Mouse (Mus musculus) granulocyte monocyte progenitor cell, adult 5-6 weeks (primary cell): ENCODE measurements around the gene Ccdc183. TPM values are rescaled to one million over a fixed set of nuclear protein-coding genes. Genes with fewer than 3 reads are reported as not detected.

ENCODE experiments used
- ATAC-seq: replicated peaks from 2 replicates; pipeline ENCODE4 v1.8.0; 2016; ENCODE audit warnings: mild to moderate bottlenecking, moderate TSS enrichment, inconsistent platforms; ENCODE audit not compliant: poor library complexity, severe bottlenecking
- total RNA-seq, 2 experiments: library from RNA; stranded (forward) in 1 of 2; stranded (reverse) in 1 of 2; fragments of 200-712, 200-1000 nt in 1 of 2; fragments of >200 nt in 1 of 2; fragmentation: Nextera tagmentation in 1 of 2; gene quantifications; 2 replicates each; pipeline ENCODE4 v1.2.3; 2014 to 2017

Gene Ccdc183
- total RNA-seq, 2 experiments from 2014 or later = not detected

DNA sequence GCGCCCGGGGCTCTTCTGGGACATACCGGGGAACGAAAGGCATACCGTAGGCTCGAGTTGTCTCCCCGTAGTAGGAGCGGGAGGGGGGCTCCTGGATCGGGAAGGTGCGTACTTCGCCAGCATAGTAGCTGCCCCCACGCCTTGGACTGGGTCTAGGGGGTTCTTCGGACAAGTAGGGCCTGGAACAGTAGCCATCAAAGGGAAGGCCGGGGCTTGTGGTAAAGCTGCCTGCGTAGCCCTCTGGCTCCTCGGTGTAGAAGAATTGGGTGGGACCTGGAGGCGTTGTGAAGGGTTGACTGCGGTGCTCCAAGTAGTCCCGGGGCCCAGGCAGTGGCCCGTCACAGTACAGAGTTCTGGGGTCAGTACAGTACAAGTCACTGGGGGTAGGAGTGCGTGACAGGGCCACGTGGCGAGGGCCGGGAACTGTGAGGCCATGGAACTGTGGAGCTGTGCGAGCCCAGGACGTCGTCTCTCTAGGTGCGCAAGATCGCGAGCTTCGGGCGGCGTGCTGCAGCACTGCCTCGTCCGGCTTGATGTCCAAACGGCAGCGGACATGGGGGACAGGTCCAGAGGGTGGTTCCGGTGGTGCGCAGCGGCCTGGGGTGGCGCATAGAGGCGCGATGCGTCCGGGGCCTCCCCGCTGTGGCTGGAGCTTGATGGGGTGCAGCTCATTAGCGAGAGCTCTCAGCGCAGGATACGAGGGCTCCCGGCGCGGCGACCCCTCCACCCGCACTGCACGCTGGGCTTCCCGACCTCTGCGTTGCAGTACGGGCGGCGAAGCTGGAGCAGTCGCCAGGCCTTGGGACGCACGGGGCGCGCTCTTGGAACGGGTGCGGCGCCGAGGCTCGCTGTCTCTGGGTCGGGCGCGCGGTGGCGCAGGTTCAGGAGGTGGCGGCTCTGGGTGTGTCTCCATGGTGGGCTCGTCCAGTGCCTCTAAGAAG is 38.4 kb downstream of the Ccdc183 start:
- no peak for ATAC-seq

DNA sequence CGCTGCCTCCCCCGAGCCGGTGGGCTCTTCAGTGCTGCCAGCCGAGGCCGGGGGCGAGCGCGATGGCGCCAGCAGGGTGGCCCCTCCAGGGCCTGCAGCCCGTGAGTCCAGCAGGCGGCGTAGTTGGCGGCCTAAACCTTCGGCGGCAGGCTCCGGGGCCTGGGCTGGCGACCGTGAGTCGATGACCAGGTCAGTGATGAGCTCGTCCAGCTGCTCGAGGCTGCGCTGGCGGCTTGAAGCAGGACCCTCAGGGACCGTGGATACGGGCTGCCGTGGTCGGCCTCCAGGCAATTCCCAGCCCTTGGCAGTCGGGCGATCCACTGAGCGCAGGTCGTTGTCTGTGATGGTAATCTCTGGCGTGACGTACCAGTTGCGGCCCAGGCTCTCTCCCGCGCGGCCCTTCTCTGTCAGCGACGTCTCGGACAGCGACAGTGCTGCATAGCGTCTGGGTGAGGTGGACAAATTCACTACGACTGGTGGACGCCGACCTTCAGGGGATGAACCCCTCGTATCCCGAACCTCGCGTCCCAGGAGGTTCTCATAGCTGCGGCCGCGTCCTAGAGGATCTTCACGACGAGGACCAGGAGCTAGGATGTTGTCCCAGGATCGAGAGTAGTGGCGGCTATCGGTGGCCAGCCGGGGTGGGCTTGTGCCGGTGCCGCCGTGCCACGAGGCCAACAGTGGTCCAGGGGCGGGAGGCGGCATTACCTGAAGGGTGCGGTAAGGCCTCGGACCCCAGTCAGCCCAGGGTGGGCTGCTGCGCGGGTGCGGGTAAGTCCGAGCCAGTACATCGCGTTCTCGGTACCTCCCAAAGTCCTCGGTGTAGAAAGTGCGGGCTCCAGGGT is 39.3 kb downstream of the Ccdc183 start:
- no peak for ATAC-seq

DNA sequence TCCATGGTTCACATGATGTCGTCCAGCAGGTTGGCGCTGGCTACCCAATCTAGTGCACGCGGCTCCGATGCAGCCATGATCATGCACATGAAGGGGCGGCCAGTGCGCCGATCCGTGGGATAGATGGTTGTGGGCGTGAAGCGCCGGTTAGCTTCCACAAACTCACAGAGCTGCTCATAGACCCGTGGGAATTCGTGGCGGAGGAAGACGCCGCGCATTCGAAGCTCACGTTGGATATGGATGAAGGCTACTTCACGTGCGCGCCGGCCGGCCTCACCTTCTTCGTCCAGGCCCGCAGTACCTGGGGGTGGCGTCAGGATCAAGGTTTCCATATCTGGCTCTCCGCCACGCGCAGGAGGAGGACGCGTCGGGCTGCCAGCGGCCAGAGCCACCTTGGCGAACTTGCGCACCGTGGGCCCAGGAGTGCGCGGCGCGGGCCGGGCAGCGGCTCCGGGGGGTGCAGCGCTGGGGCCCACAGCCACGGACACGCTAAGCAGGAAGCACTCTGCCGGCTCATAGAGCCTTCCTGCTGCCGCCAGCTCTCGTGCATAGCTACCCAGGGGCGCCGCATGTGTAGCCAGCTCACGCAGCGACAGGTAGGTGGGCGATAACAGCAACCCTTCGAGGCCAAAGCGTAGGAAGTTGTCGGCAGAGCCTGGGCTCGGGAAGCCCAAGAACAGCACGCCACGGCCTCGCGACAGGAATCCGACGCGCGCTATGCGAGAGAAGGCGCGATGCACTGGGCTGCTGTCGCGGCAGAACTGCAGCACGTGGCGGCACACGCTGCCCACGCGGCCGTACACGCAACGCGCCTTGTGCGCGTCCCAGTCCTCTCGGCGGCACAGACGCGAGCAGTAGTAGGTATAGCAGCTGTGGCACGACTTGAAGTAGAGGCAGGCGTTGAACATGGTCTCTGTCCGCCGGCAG is 40.2 kb downstream of the Ccdc183 start:
- no peak for ATAC-seq

DNA sequence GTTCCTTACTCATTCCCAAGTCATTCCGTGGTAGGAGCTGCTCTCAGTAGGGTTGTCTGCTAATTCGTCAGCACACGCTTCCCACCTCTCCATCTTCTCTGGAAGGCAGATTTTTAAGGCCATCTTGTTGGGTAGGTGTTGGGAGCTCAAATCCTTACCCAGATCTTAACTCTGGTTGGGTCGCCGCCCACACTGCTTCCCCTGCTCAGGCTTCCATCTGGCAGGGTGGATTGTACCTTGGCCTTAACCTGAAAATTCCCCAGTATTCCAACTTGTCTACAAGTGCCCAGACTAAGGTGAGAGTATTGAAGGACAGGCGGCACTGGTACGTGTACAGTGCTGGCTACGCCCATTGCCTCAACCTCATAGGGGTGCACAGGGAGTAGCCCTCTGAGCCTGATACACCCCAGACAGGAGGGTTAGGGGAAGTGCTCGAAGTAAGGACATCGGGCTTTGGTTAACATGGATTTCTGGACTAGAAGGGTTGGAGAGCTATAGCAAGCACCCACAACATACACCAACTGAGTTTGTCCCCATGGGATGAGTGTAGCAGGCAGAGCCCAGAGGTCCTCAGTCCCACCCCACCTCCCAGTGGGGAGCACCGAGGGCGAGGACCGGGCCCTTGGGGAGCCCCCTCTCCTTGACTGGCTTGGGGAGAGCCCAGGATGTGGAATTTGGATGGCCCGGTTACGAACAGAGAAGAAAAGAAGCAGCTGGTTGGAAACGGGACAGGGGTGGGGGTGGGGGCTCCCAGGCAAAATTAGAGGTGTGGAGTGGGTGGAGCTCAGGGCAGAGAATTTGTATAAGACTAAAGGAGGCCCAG is 41.2 kb downstream of the Ccdc183 start:
- ATAC-seq = no peak

DNA sequence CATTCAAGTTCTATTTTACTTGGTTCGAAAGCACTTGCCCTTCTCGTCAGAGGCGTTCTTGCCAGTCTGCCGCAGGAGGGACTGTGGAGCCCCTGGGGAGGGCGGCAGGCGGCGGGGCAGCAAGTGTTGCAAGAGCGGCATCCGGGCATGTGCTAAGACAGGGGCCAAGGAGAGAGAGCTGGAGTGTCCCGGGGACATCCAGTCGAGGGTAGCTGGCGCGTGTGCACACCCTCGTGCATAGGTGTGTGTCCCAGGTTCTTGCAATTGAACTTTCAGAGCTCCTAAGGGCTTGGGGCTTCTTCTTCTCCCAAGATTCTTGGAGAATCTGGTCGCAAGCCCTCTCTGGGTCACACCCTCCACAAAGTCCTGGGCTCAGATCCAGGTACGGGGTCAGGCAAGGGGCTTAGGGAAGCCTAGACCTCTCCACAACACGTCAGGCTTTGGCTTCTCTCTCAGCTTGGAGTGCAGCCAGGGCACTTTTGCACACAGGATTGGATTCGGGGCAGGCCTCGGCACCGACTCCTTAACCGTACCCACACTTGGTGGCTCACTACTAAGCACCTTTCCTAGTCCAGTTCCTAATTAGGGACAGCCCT is 41.9 kb downstream of the Ccdc183 start:
- ATAC-seq = peak; percentile 43

DNA sequence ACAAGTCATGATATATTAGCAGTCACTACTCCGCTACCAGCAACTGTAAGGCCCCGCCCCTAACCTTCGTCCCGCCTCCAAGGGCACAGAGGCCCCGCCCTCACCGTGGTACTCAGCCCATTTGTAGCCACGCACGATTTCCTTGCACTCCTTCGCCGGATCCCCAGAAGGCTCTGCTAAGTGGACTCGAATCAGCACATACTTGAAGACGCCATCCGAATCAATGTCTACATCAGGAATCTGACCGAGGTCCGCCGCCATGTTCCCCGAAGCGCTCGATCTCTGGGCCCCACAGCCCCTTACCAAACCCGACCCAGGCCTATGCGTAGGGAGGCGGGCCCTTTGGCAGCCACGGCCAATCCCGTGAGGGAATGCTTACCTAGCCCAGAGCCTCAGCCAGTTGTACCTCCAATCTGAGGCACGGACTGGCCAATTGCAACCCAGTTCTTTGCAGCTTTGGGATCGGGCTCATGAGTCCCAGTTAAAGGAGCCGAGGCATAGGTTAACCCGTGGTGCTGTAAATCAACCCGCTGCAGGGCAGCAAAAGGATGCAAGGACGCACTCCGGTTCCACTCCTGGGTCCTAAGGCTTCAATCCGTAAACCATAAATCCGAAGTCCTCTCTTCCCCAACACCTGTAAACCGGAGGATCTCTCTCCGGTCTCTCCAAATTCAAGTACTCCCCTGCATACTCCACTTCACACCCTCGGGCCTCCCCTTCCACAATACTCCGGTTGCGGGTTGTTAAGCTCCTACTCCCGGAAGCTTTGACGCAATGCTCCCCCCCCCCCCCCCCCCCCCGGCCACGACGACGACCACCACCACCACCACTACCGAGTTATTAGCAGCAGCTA is 42.7 kb downstream of the Ccdc183 start, which contains the start of the genes Mamdc4 and Phpt1:
Gene Mamdc4, minus strand, starts transcription at position 267 of the 853 bp plus-strand sequence.
Gene Phpt1, minus strand, starts transcription at position 646 of the 853 bp plus-strand sequence.
- peak; percentile 80 for ATAC-seq

DNA sequence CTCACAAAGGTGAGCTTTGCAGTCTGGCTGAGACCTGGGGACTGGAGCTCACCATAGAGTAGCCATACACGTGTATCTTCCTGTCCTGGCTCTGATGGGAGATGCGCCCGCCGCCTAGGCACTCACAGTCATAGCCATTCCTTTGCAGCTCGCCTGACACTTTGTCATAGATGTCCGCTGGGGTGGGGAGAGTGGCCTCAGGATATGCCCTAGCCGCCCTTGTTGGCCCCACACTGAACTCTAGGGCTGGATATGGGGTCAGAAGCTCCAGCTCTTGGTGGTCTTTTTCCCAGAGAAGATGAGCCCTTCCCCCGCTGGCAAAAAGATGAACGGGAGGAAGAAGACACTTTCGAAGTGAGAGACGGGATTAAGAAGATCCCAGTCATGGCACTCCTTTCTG is 43.3 kb downstream of the Ccdc183 start:
- ATAC-seq = no peak

DNA sequence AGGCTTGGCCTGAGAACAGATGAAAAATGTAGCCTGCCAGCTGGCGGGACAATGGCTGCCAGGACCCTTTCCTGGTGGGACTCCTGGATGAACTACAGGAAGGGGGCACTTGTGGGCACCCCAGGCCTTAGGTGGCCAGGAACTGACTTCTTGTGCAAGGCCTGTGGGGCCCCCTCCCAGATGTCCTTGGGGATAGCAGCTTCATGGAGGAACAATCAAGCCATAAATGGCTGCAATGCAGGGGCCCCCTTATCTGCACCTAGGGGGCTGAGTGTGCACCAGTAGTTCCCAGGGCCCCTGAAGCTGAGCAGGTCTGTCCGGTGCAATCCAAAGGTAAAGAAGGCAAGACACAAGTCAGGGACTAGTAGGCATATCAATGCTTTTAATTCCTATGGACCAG is 44.4 kb downstream of the Ccdc183 start:
- ATAC-seq = no peak

DNA sequence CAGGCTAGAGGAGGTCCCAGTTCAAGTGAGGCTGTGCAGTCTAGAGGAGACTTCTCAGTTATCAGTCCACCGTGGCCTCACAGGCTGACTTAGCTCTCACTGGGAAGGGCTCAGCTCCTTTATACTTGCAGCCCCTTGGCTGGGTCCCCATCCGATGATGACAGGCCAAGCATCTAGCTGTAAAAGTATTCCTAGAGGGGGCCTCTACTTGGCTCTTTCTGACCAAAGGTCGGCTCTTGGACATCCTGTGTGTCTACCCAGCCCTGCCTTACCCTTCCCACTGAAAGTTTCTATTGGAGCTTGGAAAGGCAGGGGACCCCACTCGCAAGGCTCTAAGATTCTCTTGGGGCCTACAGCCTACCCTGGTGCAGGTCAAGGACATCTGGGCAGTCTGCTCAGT is 46.3 kb downstream of the Ccdc183 start:
- no peak for ATAC-seq

DNA sequence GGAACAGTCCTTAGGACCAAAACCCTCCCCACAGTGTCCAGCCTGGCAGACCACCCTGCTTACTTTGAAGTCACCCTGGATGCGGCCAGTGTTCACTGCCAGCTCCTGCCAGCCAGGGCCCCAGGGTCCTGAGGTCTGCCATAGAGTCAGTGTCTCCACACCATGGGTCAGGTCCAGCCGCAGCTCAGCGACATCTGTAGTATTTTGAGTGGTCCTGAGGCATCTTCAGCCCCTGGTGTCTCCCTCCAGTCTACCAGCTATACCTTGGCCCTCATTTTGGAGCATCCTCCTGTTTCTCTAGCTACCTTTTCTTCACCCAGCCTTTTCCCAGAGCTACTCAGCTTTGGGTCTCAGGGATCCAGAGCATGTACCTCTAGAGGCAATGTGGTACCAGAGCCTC is 48.2 kb downstream of the Ccdc183 start:
- ATAC-seq = no peak

DNA sequence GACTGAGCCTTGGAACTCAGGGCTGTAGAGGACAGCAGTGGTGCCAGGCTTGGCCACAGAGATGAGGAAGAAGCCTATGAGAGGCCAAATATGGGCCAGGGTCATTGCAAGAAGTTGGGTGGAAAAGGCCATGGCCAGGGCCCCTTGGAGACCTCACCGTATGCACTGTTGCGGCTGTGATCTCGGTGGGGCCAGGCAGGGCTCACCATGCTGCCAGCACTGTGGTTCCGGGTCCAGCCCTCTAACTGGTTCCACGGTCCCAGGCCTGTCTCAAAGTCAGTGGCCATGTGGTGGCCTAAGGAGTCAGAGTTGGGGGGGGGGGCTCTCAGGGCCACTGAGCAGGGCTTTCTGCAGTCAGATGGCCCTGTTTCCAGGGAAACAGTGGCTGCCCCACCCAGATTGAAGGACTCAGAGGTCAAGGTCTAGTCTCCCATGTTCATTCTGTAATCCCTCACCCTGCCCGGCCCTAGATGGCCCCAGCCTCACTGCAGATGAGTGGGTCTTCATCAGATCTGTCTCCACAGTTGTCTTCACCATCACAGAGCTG is 48.9 kb downstream of the Ccdc183 start:
- ATAC-seq = no peak

DNA sequence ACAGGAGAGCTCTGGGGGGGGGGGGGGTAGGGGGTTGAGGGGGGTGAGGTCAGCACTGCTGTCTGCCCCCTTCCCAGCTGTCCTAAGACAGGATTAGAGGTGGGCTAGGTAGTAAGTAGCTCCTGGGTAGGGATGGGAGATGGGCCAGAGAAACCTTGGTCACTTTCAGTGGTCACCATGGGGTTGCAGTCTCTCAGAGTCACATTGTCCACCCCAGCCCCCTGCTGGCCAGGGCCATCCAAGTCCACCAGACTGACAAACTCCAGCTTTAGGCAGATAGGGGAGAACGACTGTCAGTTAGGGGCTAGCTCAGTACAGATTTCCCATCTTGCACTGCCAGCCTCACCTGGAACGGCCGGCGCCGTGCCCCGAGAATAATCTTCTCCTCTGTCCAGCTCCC is 50.9 kb downstream of the Ccdc183 start:
- ATAC-seq = no peak

DNA sequence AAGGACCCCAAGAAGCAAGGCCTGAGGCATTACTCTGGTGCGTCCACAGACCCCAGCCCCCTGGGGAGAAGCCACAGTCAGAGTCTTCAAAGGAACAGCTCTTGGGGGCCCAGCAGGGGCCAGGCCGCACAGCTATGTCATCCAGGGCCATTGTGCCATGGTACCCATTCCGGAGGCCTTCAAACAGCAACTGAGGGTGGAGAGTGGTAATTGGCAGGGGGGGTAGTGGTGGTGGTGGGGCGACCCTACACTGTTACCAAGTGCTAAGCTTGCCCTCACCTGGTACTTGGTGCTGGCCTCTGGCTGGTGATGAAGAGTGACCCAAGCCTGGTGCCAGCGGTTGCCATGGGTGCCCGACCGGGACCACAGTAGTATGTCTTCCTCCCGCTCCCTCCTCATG is 51.7 kb downstream of the Ccdc183 start:
- ATAC-seq = no peak

DNA sequence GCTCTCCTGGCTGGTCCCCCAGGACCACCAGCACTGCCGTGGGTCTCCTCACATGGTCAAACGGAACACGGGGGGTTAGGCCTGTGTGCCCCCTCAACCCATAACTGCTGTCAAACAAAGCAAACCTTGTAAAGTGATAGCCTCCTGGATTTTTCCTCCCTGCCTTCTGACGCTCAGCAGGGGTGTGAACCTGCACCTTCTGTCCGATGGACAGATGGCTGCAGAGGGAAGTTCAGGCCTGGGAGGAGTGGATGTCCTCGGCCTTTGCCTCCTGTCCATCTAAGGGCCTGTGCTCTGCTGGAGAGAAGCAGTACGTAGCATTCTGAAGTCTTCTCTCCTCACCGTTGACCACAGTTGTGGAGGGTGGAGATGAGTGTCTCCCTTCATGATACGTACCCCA is 55.5 kb downstream of the Ccdc183 start:
- ATAC-seq = no peak

DNA sequence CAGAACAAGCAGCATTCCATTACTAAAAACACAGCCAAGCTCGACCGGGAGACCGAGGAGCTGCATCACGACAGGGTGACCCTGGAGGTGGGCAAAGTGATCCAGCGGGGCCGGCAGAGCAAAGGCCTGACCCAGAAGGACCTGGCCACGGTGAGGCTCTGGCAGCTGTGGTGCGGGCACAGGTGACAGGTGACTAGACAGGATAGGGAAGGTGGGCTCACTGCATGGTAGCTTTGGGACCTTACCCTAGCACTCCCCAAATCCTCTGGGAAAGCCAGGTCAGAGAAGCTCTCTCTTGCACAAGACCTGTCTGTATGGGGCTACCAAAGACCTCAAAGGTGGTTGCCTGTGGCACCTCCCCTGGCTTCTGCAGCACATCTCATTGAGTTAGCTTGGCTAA is 56.9 kb downstream of the Ccdc183 start:
- ATAC-seq = no peak

DNA sequence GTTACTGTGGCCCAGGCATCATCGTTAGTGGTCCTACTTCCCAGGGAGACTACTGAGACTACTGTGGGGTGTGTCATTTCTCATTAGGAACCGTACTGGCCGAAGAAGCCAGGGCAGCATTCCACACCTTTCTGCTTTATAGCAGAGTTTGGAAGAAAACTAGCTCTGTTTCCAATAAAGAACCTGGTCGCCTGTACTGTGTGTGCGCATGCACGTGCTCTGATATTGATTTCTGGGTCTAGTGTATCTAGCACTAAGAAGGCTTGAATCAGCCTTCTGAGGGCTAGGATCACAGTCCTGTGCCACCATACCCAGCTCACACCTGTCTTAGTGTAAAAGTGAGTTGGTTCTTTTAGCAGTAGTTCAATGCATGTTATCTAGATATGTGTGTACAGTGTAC is 58.7 kb downstream of the Ccdc183 start:
- no peak for ATAC-seq
